Mouse (Mus musculus): ENCODE results near the gene Acsl6.

The Acsl6 gene

DNA sequence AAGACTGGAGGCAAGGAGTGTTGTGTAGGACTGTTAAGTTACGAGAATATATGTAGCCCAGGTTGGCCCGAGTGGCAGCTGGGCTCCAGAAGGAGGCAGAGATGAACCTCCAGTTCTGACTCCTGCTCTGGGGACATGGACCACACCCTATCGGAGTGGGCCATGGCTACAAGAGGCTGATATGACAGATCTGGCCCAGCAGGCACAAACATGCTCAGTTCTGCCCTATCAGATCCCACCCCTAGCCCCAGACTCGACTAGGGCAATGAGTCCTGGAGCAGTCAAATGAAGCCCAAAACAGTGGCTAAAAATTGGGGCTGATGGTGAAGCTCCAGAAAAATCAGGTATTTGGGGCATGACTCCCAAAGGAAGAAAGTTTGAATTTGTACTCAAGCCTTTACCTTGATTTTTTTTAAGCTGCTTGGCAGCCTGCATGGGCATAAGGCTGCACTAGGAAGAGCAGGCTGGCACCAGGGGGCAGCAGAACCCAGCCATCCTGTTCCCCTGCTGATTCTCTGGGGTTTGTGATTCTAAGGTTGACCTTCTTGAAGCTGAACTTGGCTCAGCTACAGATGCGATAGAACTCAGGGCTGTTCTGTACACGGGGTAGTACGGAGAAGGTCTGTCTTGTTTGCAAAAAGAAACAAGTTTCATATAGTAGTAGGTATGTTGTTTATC, 3.7 kb downstream of the Acsl6 start:
- peak; percentile 67 to 70 for DNase-seq

DNA sequence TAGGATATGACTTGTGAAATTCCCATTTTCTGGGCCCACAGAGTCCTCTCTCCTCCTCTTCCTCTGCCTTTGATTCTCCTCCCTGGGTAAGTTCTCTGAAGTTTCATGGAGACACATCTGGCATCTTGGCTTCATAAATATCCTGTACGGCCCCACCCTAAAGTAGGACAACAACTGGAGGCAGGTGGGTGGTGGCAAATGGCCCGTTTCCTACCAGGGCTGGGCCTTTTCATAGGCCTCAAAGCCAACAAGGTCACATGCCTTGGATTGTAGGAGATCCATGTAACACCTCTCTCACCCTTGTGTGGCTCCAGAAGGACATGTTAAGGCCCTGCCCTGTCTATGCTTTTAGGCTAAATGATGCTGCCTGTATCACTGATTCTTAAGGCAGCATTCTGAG, 7.0 kb downstream of the Acsl6 start:
- no peak for DNase-seq

DNA sequence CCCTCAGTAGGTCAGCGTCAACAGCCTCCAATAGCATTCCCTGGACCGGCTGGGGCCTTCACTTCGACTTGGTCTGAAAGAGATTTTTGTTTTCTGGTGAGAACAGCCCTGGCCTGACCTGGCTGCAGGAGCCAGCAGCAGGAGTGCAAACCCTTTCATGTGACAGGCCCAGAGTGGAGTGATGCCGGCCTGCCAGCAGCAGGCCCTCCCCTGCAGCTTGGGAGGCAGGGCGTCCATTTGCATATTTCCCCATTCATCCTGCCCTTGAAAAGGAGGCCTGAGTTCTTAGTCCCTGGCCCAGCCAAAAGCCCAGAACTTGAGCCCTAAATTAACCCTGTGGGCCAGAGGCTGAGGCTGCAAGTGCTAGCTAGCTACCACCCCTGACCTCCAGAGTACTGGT, 8.4 kb downstream of the Acsl6 start:
- DNase-seq: peak; percentile 28 to 51

DNA sequence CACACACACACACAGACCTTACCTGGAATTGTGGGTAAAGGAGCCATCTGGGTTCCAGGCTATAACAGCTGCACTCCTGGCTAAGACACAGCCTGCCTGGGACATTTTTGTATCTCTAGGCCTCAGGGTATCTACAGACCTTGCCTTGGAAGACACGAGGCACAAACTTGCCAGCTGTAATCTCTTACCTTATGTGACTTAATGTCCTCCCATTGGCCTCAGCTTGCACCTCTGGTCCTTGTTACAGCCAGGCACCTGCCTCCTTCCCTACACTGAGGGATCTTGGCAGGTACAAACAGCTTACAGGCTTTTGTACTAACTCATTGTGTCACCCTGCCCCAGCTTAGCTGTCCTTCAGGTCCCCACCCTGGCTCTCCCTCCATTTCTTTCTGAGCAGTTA, 9.0 kb downstream of the Acsl6 start:
- DNase-seq: no peak

DNA sequence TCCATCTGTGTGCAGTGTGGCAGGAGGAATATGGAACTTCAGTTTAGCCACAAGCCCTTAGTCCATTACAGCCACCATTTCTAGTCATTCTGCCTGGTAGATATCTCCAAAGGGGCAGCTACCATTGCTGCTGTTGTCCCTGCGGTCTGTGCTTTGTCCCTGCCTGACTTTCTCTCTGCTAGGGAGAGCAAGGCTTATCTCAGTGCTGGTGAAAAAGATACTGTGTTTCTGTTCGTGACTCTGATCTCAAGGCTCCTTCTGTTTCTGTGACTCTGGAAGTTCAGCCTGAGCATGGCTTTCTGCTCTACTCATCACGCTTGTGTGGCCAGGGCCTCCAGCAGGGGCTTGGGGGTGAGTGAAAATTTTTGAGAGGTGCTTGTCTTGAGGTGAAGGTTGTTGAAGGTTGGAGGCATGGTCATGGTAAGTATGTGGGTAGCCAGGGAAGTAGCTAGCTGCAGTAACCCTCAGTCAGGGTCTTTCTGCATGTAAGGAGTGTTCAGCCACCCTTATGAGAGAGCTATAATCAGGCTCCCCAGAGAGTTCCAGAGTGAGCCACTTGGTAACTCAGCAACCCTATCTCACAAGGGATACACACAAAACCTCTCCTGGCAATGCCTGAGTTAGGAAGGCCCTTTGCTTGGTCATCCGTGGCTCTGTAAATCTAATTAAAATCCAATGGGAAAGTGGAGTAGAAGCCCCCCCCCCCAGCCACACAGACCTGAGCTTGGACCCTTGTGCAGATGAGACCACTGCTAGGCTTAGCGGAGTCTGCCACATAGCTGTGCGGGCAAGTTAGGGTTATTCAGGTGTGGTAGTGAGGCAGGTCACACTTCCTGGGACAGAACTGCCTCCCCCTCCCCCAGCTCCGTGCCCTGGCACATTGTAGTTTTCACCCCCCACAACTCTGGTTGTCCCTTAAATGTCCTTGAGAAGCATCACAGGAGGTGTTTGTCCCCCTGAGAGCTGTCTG, 10.1 kb downstream of the Acsl6 start:
- peak in 1 of 2 experiments; percentile 1 for DNase-seq

DNA sequence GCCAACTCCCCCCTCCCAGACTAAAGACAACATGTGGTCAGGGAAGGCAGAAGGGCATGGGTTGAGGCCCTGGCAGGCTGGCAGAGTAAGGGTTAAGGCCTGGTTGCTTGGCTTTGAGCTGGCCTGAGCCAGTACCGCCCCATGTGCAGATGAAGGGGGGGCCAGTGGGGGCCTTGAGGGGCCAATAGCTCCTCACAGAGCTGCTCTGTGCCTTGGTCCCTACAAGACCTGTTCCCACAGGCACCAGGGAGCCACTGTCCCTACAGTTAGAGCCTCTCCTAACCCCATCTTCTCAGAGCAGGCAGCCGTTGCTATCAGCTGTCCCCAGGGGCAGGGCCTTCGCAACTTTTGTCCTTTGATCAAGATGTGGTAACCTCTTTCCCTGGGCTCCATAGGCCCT, 11.1 kb downstream of the Acsl6 start:
- DNase-seq: peak; percentile 62 to 72

DNA sequence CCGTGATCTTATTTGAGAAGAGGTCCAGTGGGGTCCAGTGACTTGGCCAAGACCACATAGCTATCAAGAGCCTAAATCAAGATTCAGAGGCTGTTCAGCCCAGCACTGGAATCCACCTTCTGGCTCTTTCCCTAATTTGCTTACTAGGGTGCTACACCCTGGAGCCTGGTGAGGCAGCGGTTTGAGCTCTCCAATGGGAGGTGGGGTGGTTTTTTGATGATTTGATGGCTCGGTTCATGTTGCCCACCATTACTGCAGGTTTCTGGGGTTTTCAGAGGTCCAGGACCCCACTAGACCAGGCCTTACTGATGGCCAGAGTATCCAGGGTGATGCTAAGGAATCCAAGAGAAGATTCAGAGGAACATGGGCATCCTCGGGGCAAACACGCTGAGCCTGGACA, 11.7 kb downstream of the Acsl6 start:
- no peak for DNase-seq

DNA sequence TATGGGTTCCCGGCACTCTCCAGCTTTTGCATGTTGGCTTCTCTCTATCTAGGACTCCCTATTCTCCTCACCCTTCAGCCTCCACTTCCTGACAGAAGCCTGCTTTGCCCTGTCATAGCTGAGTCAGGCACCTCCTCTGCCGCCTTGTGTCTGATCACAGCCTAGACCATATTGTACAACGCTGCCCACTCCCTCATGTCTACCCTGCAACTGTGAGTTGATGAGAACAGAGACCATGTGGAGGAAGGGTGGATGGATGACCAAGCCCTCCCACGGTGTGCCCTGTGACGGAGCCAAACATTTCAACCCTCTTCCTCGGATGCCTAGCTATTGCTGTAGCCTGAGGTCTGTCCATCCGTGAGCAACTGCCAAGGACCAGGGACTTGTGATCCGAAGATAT, 13.8 kb downstream of the Acsl6 start:
- DNase-seq: peak; percentile 28 to 49

DNA sequence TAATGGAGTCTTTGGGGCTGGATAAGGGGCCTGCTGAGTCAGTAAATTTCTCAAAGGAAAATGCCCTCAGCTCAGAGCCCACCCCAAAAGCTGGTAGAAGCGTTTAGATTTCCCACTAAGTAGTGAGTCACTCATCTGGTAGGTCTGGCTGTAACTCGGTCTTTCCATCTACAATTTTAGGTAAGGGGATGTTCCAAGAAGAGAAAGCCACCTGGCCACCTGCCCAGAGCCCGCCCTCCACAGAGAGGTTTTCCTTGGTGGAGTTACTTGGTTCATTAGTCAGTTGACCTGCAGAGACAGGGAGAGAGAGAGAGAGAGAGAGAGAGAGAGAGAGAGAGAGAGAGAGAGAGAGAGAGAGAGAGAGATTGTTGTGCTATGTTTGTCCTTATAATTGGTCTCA, 14.2 kb downstream of the Acsl6 start:
- DNase-seq: peak; percentile 35 to 55

DNA sequence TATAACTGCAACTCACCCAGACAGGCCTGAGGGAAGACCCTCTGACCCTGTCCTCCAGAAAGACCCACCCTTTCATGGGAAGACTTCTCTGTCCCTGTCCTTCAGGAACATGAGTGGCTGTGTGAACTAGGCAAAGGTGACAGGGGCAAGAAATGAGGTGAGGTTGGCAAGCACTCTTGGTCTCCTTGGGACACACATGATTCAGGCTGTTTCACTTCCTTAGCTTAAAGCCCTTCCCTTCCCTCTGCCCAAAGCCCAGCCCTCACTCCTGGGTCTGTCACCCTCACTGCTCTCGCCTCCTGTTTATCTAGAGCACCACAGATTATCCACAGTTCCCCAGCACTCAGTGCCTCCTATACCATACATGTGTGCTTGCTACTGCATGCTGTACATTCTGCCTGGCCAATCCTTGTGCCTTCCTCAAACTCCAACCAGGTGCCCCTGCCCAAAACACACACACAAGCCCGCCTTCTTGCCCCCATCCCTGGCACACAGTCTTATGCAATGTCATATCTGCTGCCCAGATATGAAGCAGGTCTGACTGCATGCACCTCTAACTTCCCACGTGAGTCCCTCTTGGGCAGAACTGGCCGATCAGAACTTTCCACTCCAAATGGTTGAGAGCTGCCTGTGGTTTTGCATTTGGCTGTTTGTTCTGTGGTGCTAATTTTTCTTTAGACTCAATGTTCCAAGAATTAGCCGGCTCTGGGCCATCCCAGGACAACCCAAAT, 18.4 kb downstream of the Acsl6 start:
- no peak for DNase-seq

DNA sequence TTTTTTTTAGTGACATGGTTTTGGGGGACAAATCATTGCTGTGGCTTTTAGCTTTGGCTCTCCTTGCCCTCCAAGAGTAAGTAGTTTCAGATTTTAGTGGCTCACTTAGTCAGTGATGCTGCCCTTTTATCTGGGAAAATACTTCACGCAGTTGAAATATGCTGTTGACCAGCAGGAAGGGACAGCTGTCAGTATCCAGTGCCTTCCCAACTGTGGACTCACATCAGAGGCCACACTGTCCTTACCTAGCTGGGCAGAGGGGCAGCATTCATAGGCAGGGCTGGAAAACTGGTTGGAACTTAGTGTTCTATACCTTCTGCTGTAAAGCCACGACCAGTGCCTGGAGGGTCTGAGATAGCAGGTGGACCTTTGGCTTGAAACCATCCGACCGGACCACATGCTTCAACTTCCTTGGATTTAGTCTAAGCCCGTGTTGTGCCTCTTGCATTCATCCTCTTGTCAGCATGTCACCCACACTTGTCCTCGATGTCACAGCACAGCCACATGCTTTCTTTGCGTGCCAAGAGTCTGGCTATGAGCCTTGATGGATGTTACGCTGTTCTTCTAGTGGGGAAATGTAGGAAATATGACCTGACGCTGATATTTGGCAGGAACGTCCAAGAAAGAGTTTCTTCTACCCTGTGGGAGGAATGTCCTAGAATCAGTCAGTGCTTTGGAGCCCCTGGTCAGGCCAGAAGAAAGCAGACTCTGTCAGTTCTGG, 28.0 kb downstream of the Acsl6 start:
- no peak for DNase-seq

DNA sequence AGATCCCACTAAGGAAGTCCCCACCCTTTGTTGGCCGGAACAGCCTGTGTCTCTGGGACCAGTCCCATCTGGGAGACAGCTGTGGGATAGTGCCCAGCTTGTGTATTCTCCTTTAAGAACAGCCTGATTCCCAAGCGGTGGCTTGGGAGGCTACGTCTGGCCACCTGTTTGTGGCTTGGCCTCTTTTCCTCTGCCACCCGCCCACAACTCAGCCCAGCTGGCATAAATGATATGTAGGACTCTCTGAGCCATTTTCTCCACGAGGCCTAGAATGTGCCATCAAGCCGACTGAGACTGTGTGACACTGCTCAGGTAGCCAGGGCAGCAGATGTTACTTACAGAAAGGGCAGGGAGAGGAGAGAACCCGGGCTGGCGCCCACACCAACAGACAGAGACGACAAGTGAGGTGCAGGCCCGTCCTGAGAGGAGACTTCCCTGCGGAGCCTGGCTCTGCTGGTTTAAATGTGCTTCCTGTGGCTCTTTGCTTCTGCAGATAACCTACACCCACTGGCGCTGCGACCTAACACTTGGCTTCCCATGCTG, 32.6 kb downstream of the Acsl6 start:
- DNase-seq: peak; percentile 64 to 71

DNA sequence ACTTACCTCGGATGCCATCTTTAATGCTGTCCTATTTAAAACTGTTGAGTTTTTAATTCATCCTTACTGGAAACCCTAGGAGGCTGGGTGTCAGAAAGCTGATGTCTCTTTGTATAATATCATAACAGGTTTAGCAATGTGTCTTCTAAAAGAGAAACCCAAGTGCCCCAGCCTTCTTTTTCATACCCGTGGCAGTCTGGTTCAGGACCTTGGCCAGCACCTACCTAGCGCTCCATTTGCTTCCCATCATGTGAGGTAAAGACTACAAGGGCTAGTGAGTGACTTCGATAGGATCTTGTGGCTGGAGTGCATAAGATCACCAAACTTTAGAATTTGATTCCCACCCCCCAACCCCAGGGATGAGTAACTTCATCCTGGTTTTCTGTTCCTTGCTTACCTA, 40.1 kb downstream of the Acsl6 start:
- DNase-seq: no peak

DNA sequence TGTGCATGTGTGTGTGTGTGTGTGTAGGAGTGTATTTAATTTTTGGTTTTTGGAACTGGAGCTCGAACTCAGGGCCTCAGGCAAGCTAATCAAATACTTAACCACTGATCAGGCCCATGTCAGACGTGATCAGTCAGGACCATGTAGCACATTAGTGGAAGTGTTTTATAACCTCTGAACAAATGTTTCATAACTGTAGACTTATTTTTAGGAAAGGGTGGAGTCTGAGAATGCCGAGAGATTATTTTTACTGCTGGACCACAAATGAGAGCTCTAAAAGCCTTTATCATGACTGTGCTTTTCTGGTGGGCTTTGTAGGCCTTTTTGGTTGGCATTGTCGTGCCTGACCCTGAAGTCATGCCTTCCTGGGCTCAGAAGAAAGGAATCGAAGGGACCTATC, 48.1 kb downstream of the Acsl6 start:
- no peak for DNase-seq

DNA sequence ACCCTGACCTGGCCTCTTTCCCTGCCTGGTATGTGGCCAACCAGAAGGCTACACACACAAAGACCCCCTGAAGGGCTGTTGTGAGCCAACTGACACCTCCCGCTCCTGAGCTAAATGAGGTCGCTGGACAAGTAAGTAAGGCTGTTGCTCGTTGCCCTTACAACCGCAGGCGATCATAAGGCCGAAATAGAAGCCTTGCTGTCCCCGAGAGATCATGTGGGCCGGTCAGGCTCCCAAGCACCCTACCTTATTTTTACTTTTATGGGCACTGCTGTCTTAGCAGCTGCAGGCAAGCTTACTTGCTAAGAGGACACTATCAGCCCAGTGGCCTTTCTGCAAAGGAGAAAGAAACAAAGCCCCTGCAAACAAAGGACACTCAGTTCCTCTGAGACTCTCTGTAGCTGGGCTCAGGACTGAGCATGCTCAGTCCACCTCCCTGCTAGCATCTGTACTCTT, 49.6 kb downstream of the Acsl6 start:
- DNase-seq: peak in 1 of 2 experiments; percentile 32

DNA sequence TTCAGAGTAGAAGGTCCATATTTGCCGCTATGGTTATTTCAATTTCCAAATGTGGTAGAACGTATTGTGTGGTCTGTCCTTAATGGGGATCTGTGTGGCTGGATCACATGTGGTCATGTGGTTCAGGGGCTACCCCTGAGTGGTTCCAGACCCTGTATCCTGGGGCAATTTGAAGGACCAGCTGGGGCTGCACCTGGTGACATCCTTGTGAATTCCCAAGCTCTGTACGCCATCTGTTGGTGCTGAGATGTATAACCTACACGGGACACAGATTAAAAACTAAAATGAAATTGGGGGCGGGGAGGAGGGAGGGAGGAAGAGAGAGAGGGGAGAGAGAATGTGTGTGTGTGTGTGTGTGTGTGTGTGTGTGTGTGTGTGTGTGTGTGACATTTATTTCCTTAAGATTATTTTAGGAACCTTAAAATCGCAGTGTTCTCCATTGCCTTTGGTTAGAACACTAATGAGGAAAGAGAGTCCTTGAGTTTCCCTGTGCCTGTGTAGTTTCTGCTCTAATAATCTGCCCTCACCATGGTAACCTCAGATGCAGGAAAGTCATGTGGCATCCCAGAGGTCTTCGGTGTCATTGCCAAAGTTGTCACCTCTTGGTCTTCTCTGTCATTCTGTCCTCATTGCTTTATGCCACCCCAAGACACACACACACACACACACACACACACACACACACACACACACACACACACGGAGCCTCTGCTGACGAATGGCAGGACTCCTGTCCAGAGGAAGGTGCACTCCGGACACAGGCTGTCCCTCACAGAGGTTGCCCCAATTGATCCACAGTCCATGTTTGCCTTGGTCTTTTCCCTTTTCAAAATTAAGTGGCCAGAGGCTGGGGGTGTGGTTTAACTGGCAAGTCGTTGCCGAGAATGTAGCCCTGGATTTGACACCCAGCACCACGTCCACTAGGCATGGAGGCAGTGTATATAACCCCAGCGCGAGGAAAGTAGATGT, 51.3 kb downstream of the Acsl6 start:
- peak; percentile 83 to 86 for DNase-seq

DNA sequence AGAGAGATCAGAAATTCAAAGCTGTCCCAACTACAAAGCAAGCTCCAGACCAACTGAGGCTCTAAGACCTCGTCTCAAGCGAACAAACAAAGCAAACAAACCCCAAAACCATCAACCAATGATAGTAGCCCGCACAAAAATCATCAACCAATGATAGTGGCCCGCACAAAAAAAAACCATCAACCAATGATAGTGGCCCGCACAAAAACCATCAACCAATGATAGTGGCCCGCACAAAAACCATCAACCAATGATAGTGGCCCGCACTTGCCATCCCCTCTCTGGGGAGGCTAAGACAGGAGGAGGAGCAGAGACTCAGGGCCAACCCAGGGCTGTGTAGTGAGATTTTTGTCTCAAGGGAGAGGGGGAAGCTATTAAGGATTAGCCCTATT, 52.0 kb downstream of the Acsl6 start:
- no peak for DNase-seq

DNA sequence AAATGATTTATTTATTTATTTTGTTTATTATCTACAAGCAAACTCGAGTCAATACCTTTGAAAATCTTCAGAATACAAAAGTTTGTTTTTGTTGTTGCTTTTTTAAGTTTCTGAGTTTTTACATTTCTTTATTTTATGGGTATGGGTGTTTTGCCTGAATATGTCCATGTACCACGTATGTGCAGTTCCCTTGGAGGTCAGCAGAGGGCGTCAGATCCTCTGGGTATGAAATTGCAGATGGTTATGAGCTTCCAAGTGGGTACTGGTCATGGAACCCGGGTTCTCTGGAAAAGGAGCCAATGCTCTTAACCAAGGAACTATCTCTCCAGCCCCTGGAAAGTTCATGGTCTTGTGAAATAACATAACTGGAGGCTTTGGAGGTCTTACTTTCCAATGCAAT, 53.1 kb downstream of the Acsl6 start:
- DNase-seq: peak; percentile 33 to 43

DNA sequence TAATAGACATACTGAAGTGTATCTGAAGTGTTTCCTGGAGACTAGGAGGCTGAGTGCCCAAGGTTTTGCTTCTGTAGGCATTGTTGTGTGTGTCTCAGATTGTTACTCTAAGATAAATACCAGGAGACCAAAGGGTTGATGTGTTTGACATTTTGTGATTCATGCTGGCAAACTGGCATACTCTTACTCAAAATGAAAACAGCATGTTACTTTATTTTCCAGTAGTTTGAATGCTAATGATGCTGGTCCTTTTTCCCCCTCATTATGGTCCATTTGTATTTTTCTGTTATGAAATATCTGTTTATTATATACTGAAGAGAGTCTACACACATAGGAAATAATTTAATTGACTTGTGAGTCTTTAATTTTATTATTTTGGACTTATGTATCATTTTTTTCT, 69.0 kb downstream of the Acsl6 start:
- no peak for DNase-seq

DNA sequence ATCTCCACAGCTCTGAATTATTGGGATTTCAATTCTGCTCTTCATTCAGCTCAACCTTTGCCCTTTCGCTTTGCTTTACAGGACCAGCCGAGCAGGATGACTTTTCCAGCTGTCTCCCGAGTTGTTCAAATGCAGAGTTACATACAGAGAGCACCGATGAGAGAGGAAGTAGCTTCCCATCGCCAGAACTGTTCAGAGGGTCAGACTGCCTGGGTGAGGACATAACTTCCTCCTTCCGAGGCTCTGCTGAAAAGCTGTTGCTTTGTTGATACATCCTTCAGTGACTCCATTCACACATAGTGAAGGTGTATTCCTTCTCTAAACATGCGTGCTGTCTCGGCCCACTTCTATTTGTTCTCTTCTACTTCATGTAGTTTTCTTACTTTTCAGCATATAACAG, 86.8 kb downstream of the Acsl6 start:
- DNase-seq: no peak

DNA sequence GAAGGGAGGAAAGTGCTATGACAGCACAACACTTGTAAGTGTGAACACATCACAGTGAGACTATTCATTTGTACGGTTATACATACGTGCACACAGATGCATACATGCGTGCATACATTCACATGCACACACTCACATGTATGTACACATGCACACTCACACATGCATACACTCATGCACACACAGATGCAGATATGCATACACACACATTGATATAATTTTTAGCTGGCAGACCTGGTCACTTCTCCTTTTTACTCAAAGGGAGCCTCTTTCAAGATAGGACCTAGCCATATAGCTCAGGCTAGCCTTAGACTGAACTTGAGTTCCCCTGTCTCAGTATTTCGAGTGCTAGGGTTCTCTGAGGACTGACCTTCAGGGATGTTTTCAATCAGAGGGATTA, 87.7 kb downstream of the Acsl6 start:
- no peak for DNase-seq

Measured in cerebellum, postnatal 10 days (tissue).